Mouse (Mus musculus) layer of hippocampus, adult 11-12 months (tissue): ENCODE data around the gene Rbm20.

Experiments used
- DNase-seq: peaks from one replicate; pipeline ENCODE4 v3.0.0; 2022; ENCODE audit warnings: low spot score

Rbm20 gene

GRCm38 (mm10) chr19:53671432-53671831, 5.7 kb upstream of the Rbm20 start:
- DNase-seq, result no peak

- no peak for DNase-seq
Observed at GRCm38 (mm10) chr19:53674131-53674925, 2.8 kb upstream of the Rbm20 start.

DNA sequence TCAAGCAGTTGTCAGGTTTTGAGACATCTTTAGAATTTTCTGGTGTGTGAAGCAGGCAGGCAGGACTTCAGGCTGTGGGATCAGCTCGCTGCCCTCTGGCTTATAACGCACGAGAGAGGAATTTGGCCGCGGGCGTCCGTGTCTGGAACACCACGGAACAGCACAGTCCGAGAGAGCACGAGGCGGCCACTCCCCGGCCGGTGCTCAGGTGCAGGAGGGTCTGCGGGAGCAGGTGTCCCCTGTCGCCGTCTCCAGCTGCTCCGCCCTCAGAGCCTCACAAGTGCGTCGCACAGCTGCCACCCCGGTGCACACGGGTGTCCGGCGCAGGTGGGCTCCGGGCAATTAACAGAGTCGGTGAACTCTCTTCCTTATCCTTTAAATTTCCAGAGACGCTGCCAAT, 878 bp upstream of the Rbm20 start:
- DNase-seq, result no peak

GRCm38 (mm10) chr19:53679194-53679593, 2.1 kb downstream of the Rbm20 start:
- DNase-seq, result no peak

DNA sequence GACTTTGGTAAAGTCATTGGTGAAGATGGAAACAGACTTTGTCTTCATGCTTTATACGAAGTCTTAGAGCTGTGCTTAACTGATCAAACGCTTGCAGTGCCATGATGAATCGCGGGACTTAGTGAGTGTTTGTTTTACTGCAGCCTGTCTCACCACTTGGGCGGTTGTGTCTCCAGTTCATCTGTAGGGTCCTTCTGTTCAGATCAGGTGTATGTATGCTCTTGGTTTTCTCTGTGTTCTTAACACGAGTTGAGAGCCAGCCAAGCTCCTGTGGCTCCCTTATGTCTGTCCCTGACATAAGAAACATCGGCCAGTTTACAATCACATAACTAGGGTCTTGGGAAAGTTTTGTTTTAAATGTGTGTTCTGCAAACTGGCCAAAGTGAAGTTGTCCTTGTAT, 2.9 kb downstream of the Rbm20 start:
- no peak for DNase-seq

- DNase-seq, result no peak
Observed at GRCm38 (mm10) chr19:53682427-53682826, 5.3 kb downstream of the Rbm20 start.

DNA sequence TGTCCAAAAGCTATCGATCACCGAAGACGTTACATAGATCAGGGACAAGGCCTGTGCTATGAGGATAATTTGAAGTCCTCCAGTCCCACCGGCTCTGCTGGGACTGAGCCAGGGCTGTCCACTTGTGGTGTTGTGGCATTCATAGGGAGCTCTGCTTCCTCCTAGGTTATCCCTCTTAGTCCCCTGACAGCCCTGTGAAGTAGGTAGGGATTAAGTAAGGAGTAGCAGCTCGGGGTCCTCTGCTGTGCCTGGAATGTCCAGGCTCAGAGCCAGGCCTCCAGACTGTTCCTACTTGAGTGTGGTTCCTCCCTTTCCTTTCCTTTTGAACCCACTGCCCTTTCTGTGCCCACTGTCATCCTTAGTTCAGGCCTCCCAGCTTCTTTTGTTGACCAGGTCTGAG, 10.5 kb downstream of the Rbm20 start:
- DNase-seq, result no peak

DNA sequence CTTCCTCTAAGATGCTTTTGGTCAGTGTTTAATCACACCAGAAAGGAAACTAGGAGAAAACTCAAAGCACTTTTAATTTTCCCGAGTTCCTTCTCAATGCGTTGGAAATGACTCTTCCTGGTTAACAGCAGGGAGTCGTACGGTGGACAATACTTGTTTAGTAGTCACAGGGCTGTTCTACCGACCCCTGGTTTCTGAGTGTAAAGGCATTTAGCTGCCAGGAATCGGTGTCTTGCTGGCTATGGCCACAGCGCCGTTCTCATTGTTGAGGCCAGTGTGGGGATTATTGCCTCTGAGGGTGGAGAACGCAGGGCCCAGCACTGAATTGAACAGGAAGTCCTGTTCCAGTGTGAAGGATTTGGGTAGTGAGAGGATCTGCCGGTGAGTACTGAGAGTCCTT, 13.7 kb downstream of the Rbm20 start:
- no peak for DNase-seq

GRCm38 (mm10) chr19:53694020-53694419, 16.9 kb downstream of the Rbm20 start:
- no peak for DNase-seq

GRCm38 (mm10) chr19:53696079-53696478, 19.0 kb downstream of the Rbm20 start:
- DNase-seq, result no peak

DNA sequence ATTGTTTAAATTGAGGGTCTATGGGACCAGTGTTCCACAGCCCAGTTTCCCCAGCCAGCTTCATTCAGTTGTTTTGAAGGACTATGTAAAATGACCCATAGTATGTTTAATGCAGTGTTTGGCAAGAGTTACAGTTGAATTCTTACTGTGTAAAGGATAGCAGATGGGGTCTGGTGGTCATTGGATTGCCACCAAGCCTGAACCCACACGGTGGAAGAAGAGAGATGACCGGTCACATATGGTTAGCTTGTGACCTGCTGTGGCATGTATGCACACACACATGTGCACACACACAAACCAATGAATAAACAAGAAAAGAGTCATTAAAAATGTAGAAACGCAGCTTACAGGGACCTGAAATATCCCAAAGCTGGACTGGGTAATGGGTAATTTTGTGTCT, 19.5 kb downstream of the Rbm20 start:
- no peak for DNase-seq

DNA sequence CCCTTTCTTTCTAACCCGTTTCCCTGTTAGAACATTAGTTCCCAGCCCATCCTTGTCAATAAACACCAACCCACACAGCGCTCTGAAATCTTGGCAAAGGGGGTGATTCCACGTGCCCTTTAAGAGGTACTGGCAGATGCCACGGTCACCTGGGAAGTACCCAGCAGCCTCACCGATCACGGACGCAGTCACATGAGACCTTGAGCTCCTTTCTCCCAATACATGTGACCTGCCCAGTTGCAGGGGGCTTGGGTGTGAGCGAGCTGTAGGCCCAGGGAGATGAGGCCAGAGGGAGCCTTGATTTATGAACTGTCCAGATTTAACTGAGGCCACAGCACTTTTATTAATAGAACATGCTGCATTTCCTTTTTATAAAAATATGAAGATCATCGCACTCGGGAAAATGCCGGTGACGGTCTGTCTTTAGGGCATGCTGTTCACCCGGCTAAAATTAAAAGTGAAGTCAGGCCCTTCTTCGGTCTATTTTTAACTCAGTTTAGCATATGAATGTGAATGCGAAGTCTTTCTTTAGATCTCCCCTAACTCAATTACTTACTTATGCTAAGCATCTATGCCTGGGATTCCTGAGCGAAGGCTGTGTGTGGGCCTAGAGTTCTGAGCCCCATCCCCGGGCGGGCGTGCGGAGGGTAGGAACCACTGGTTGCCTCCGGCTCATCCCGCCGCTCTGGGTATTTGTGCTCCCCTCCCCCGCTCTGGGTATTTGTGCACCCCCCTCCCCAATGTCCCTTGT, 20.4 kb downstream of the Rbm20 start:
- DNase-seq, result no peak

GRCm38 (mm10) chr19:53699671-53700070, 22.6 kb downstream of the Rbm20 start:
- no peak for DNase-seq

GRCm38 (mm10) chr19:53701434-53701833, 24.3 kb downstream of the Rbm20 start:
- no peak for DNase-seq

DNA sequence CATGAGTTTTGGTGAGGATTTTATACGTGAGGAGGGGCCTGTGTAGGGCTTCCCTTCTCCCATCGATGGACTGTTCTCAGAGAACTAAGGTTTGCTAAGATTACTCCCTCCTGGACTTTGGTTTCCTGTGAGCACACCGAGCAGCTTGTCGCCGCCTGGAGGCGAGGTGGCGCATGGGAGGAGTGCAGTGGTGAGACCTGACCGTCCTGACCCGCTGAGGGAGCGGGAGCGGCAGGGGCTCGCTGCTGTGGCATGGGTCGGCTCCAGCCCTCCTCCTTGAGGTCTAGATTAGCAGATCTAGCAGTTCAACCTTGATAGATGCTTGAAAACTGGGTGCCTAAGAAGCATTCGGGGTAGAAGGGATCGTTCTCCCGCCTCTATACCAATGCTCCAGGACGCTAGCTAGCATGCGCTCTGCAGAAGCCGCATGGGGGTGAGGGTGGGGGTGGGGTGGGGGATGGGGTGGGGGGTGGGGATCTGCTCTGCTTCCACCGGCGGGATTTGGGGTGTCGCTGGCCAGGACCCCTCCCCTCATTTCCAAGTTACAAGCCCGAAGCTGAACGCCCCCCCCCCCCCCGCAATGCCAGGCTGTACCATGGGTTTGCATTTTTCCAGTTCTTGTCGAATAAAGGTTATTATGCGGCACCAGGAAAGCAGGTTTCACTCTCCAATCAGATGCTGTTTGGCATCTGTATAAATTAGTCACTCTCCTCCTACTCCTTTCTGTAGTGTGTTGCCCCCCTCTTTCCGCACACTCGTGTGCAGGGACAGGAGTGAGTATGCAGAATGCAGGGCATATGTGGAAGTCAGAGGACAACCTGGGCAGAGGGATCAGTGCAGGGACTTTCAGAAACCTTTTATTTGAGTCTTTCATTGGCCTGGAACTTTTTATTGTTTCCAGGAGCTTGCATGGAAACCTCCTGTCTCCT, 28.1 kb downstream of the Rbm20 start:
- DNase-seq, result peak; percentile 61

GRCm38 (mm10) chr19:53708401-53708800, 31.3 kb downstream of the Rbm20 start:
- no peak for DNase-seq

GRCm38 (mm10) chr19:53710861-53711260, 33.8 kb downstream of the Rbm20 start:
- peak; percentile 21 for DNase-seq

DNA sequence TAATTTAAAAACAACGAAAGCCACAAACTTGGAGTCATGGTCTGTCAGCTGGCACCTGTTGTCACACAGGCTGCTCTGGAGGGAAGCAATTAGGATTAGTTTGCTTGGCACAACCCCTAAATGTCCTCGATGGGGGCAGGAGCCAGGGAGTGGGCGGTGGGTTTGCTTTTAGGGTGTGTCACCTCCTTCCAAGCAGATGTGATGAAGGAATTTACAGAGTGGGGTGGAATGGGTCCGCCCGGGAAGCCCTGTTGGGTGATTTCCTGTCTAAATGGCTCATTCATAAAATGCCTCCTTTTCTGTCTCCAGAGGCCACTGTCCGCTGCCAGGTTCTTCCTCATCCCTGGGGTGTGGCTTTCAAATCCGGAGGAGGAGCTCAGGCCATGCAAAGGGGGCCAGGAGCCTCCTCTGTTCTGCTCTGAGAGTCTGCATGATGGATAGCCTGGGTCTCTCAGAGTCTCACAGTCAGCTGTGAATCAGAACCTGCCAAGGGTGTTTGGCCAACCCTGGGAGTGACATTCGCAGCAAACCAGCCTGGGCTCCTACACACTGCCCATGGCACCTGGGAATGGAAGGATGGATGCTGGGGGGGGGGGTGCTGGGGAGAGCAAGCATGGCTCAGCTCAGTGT, 34.3 kb downstream of the Rbm20 start:
- no peak for DNase-seq

DNA sequence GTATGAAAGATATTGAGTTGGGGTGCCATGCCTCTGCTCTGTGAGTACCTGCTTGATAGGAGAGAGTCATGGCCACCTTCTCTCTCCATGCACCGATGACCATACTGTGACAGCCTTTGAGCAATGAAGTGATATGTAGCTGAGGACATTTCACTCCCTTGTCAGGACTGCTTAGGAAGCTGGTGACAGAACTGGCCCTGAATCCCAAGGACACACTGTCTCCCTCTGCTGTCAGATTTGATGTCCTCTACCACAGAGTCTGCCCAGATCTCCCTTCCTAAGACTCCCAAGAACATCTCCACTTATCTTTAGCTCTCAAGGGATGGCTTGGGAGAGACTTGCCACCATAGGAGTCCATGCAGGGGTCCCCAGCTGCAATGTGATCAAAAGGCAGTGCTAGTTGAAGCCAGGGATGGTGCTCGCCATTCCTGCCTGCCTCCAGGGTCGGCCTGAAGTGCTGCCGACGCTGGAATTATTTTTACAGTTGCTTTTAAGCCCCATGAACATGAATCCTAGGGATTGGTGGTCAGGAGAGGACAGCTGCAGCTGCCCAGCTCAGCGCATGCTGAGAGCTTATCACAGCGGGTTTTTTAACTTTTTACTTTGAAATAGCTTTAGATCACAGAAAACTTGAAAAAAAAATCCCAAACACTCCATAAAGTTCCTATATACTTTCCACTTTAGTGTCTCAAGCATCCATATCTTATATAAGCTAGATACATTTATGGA, 35.4 kb downstream of the Rbm20 start:
- no peak for DNase-seq

- no peak for DNase-seq
Observed at GRCm38 (mm10) chr19:53713364-53713763, 36.3 kb downstream of the Rbm20 start.

GRCm38 (mm10) chr19:53716469-53716868, 39.4 kb downstream of the Rbm20 start:
- DNase-seq, result no peak
